In genomic region chr16:72940786-72941185, GRCm38 (mm10) we compare ENCODE assay signal across 19 mouse cellular contexts.
"Had no signal": no experiment of that assay in that cellular context is flagged by ENCODE, and none has a peak within 500 bp of the region (broad histone marks: within the 10 kb centered on the region; RNA-seq: fewer than 3 reads in every experiment).

No protein-coding gene starts in this region.

- H3K27ac ChIP-seq: liver, embryonic 14.5 days; lung, embryonic 15.5 days; midbrain, embryonic 12.5 days; neural tube, embryonic 13.5 days had no signal

- H3K9me3 ChIP-seq: lung, embryonic 15.5 days; midbrain, embryonic 12.5 days; neural tube, embryonic 13.5 days had no signal

- H3K4me3 ChIP-seq: lung, embryonic 15.5 days; midbrain, embryonic 12.5 days; myocyte; neural tube, embryonic 13.5 days had no signal

- ATAC-seq: lung, postnatal 0 days; midbrain, embryonic 16.5 days had no signal

- H3K27me3 ChIP-seq: lung, embryonic 15.5 days; midbrain, embryonic 12.5 days; neural tube, embryonic 13.5 days had no signal

- H3K4me1 ChIP-seq: lung, embryonic 15.5 days had no signal

- H3K36me3 ChIP-seq: lung, embryonic 15.5 days; midbrain, embryonic 12.5 days; neural tube, embryonic 13.5 days had no signal

- DNase-seq: lung, adult 18-20 months; lung, postnatal 14 days; lung, postnatal 36 days; midbrain, embryonic 14.5 days; retina, postnatal 1 day; right cerebral cortex, adult 18-20 months; right cerebral cortex, postnatal 25 days; right cerebral cortex, postnatal 4 days; spleen, adult 18-20 months; thymus, adult 18-20 months; thymus, postnatal 14 days; thymus, postnatal 36 days had no signal

- H3K9ac ChIP-seq: liver, embryonic 14.5 days; lung, embryonic 15.5 days; midbrain, embryonic 12.5 days; neural tube, embryonic 13.5 days had no signal

- H3K4me2 ChIP-seq: lung, embryonic 15.5 days; midbrain, embryonic 12.5 days; neural tube, embryonic 13.5 days had no signal
